Mouse (Mus musculus): Measurements from ENCODE around the gene Wap.

Gene Wap

DNA sequence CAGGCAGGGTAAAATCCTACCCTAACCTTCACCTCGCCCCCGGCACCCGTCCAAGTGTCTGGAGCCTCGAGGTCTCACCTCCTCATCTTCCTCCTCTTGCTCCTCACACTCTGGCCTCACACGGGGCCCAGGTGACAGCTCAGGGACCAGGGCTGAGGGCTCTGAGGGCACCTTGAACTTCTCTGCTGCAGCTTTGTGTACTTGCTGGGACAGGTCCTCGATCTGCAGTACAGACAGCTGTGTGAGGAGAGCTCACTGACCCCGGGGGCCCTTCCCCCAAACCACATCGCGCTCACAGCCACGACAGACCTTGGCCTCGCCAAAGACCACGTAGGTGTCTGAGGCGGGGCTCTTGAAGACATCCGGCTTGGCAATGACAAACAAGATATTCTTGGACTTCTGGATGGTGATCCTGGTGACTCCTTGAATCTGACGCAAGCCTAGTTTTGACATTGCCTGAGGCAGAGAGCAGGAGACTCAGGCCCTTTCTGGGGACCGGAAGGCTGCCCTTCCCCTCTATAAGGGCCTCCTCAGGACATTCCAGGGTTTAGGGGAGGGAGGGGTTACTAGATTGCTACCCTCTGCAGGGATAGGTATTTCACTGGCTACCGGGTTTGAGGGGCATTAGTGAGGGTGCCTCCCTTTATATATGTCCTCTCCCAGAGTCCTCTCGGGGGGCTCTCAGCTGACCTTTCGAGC lies 40.1 kb downstream of the Wap start:
- intact Hi-C loops (cut with DNase I) = no loop called here

DNA sequence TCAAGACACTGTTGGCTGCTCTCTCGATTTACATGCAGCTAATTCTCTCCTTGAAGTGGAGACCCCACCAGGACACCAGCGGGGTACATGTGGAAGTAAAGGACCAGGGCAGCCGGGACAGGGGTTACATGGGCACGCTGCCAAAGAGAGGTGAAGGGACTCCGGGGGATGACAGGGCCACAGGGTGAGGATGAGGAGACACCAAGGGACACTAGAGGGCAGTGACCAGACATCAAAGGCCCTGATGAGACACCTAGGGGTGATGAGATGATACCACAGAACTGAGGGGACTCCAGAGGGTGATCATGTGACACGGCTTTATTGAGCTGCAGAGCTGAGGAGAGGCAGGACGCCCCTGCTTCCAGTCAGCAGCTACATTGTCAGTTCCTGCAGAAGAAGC lies 40.9 kb downstream of the Wap start:
- intact Hi-C loops (cut with DNase I) = no loop called here

DNA sequence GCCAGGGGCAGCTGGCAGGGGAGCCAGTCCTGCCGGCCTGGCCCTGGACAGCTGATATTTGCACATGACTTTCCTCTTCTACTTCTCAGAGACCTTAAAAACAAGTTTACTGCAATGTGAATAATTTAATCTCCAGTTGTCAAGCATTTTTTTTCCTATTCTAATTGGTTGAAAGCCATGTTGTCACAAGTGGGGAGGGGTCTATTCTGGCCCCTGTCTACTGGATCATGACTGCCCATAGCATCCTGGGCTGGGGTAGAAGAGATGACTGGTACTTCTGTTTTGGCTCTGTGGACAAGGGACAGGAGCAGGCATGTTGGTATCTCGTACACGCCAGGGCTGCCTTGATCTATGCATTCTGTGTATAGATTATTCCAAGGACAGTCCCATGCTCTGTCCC lies 41.8 kb downstream of the Wap start:
- intact Hi-C loops (cut with DNase I) = no loop called here

DNA sequence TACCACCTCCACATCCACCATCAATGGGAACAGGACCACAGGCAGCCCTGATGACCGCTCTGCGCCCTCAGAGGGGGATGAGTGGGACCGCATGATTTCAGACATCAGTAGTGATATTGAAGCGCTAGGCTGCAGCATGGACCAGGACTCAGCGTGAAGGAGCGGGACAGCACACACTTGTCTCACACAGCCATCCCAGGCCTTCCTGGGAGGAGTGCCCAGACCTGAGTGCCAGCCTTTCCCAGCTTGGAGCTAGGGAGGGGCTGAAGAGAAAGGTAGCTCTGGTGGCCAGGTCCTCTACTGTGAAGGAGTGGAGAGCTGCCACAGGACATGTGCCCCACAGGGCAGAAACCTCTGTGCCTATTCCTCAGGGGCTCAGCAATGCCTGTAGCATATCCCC lies 42.2 kb downstream of the Wap start:
- intact Hi-C loops (cut with DNase I) = no loop called here

DNA sequence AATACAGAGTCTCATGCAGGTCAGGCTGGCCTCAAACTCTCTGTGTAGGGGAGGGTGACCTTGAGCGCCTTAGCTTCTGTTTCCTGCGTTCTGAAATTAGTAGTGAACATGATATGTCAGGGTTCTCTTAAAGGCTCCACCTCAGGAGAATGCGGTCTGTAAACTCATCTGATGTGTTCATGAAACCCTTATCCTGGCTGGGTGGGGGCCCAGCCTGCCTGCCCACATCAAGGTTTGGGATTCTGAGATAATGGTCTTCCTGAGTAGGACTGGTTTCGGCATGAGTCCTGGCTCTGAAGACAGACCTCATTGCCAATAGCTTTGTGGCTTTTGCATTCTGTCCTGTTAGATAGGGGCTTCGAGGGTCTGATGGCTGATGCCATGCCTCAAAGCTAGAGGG lies 43.1 kb downstream of the Wap start:
- intact Hi-C loops (cut with DNase I) = no loop called here

DNA sequence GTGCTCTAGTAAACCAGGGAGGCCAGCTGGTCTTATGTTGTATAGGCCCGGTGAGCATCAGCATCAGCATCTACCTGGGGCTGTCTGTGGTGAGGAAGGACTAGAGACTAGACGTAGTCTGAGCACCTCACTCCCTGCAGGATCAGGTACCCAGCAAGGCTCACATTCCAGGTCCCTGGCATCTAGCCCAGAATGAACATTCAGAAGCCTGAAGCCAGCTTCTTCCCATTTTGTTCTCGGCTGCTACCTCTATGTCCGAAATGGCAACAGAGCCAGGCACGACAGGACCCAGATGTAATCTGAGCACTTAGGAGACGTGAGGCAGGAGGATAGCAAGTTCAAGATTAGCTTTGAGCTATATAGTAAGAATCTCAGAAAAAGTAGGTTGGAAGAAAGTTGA lies 43.6 kb downstream of the Wap start:
- intact Hi-C loops (cut with DNase I) = no loop called here

DNA sequence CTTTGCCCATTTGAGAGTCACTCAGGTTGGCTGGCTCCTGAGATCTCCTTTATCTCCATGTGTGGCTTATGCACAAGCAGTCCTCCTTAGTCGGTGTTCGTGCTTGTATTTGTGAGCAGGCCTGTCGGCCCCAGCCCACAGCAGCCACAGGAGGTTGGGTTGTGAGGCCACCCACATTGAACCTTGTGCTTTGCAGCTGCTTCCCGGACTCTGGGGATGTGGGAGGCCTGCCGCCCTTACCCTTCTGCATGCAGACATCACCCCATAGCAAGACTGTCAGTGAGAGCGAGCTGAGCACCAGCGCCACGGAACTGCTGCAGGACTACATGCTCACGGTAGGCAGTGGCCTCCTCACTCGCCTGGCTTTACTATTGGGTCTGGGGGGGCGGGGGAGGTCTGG lies 45.0 kb downstream of the Wap start:
- intact Hi-C loops (cut with DNase I) = no loop called here

DNA sequence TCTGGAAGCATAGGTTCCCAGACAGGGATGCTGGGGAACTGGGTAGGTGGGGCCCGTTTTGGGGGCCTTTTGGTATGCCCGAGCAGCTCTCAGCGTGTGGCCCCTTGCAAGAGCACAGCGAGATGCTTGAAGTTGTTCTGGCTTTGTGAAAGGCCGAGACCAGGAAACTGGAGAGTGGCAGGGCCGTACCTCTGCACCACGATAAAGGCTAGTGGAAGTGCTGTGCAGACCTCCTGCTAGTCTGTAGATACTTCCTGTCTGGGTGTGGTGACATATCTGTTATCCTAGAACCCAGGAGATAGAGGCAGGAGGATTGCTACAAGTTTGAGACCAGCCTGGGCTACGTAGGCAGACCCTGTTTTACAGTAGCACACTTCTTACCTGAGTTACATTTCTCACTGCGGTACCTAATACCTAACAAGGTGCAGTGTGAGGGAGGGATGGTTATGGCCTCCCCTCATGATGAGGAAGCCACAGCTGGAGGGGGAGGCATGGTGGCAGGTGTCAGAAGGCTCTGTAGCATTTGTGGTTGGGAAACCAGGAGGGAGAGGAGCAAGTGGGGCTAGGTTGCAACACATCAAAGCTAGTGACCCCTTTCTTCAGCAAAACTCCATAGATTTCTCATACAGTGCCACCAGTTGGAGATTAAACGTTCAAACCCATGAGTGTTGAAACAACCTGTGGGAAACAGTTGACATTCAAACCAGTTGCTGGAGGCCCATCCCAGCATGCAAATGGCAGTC lies 47.3 kb downstream of the Wap start:
- intact Hi-C loops (cut with DNase I) = no loop called here

DNA sequence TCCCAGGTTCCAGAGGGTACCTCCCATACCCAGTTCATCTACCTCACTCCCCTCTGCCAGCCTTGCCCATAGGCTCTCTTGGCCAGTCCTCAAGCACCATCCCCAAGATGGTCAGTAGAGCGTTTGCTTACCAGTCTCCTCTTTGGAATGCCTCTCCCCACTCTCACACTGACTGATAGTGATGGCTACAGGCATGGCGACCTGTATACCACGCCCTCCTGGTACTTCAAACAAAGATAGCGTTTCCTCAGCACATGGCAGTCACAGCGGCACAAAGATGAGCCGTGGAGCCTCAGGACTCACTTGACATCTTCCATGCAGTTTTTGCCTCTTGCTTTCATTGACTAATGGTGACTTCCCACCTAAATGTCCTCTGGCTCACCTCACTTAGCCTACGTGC lies 48.6 kb downstream of the Wap start:
- intact Hi-C loops (cut with DNase I) = no loop called here

DNA sequence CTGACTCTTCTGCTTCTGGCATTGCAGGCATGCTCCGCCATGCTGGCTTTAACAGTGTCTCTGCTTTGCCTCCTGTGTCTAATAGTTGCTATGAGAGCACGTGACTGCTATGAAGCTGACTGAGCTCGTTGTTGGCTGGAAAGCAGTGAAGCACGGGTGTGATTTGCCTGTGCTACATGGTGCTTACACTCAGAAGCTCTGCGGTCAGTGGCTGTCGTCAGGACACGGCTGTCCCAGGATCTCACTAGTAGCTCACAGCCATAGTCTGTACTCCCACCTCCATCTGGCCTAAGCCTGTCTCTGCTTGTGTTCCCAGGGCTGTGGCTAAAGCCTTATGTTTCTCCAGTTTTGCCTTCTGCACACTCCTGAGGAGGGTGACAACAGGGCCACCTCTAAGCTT lies 50.1 kb downstream of the Wap start:
- intact Hi-C loops (cut with DNase I) = no loop called here

DNA sequence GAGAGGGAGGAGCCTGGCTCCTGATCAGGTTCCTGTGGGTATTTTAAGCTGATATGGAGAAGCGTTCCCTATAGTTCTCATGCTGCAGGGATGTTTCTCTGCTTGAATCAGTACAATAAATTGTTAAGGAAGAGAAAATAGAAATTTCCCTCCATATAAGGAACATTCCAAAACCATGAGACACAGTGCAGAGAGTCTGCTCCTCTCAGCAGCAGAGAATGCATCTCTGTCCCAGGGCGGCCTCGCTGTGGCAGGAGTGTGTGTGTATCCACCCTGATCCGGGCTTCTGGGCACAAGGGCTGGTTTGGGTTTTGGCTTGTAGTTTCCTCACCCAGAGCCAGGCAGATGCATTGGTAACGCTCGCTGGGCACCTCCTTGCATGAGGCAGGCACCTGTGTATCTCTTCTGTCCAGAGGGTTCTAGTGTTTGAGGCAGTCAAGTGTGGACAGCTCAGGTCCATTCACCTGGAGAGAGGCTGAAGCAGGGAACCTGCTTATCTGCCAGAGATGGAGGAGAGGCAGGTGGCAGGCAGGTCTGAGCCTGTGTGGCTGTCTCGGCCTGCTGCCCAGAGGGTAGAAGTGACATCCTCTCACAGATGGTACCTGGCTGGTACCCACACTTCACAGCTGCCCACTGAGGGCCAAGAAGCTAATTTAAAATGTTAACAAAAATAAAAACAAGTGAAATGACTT lies 51.0 kb downstream of the Wap start:
- intact Hi-C loops (cut with DNase I) = no loop called here

DNA sequence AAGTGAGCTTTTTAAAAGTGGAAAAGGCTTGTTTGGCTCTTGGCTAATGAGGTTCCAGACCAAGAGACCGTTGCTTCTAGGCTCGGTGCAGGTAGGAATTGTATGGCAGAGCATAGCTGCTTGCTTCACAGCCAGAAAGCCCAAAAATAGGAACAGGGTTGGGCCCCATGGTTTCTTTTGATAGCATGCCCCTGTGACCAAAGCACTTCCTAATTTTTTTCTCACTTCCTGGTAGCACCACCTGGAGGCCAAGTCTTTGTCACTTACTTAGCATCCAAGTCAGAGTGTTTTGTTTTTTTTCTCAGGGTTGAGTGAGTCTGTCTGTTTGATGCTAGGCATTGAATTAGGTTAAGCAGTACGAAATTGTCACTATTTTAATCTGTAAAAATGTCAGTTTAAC lies 51.8 kb downstream of the Wap start:
- intact Hi-C loops (cut with DNase I) = no loop called here

DNA sequence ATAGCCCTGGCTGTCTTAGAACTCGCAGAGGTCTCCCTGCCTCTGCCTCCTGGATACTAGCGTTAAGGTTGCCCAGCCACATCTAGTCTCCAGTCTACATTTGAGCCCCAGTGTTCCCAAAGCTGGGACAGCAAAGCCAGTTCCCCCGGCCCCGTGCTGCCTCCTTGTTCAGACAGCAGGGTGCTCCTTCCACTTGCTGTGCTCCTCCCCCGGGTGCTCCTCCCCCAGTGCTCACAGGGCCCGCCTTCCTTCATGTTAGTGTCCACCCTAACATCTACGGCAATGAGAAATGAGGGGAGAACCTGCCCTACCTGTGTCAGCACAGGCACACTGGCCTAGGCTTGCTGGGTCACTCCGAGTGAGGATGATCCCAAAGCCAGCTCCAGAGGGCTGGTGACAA lies 52.7 kb downstream of the Wap start:
- intact Hi-C loops (cut with DNase I) = no loop called here

Data from adrenal gland (tissue).